Mouse (Mus musculus): ENCODE measurements around the gene Phospho1. TPM values are rescaled to one million over a fixed set of nuclear protein-coding genes. Genes with fewer than 3 reads are reported as not detected.
A peak's percentile ranks its signal among the peaks of the same experiment; 100 is the strongest.

The Phospho1 gene
- 4.5 and 5.3 TPM in 2 replicates for polyA plus RNA-seq (2015; fragmentation: Nextera tagmentation; extraction: Ambion mirVana)

- Histone ChIP-seq H3K27ac (peak within 1 kb of the TSS; percentile 80), H3K4me3 (peak within 1 kb of the TSS; percentile 67), H3K9ac (peak within 1 kb of the TSS; percentile 64), H3K27me3 (peaks cover 20% of the 10 kb centered on the region), H3K36me3 (no peaks in the 10 kb centered on the region), H3K4me2 (peak within 1 kb of the TSS; percentile 98), H3K4me1 (replicated peaks) (peaks cover 28% of the 10 kb centered on the region), H3K9me3 (replicated peaks) (no peaks in the 10 kb centered on the region)
- ATAC-seq (replicated peaks; ENCODE audit: insufficient number of reproducible peaks, insufficient read depth, low FRiP score, low read depth): peak; percentile 97
- under 1% methylated on average over 76 of the region's 78 CpGs for WGBS
Observed at GRCm38 (mm10) chr11:95824071-95824876, at the start of gene Phospho1. Gene Phospho1, plus strand, starts transcription at chr11:95824499.

- Histone ChIP-seq H3K9ac (no peak overlapping the region), H3K27ac (no peak overlapping the region)
Observed at GRCm38 (mm10) chr11:95777323-95778297, 46.7 kb upstream of the Phospho1 start.

GRCm38 (mm10) chr11:95778831-95779251, 45.5 kb upstream of the Phospho1 start:
- WGBS: 84% methylated on average over 4 of the region's 4 CpGs
- no peak overlapping the region for H3K4me2 ChIP-seq
- H3K27ac ChIP-seq: no peak overlapping the region
- H3K27me3 ChIP-seq: no peaks in the 10 kb centered on the region
- H3K9me3 ChIP-seq (replicated peaks): no peaks in the 10 kb centered on the region
- H3K4me1 ChIP-seq (replicated peaks): peaks cover 8% of the 10 kb centered on the region; the same call in 1 of the 2 replicates
- no peak for ATAC-seq (replicated peaks; ENCODE audit: insufficient number of reproducible peaks, insufficient read depth, low FRiP score, low read depth)
- no peaks in the 10 kb centered on the region for H3K36me3 ChIP-seq
- no peak overlapping the region for H3K9ac ChIP-seq
- no peak overlapping the region for H3K4me3 ChIP-seq

More at GRCm38 (mm10) chr11:95777323-95778297, 46.7 kb upstream of the Phospho1 start:
- no peak overlapping the region for H3K4me3 ChIP-seq
- H3K4me1 ChIP-seq (replicated peaks): peaks cover 12% of the 10 kb centered on the region
- no peaks in the 10 kb centered on the region for H3K27me3 ChIP-seq
- no peak overlapping the region for H3K4me2 ChIP-seq
- ATAC-seq (replicated peaks; ENCODE audit: insufficient number of reproducible peaks, insufficient read depth, low FRiP score, low read depth): 0 out of 2 replicates have a peak, but pooled peaks have one; percentile 30
- 37% methylated on average over 17 of the region's 17 CpGs for whole genome bisulfite sequencing
- H3K9me3 ChIP-seq (replicated peaks): no peaks in the 10 kb centered on the region
- H3K36me3 ChIP-seq: no peaks in the 10 kb centered on the region

- Histone ChIP-seq H3K9me3 (replicated peaks) (no peaks in the 10 kb centered on the region), H3K4me3 (no peak overlapping the region), H3K4me1 (replicated peaks) (peaks cover 7% of the 10 kb centered on the region; the same call in 1 of the 2 replicates), H3K36me3 (no peaks in the 10 kb centered on the region), H3K4me2 (no peak overlapping the region), H3K27ac (no peak overlapping the region), H3K9ac (no peak overlapping the region), H3K27me3 (no peaks in the 10 kb centered on the region)
- 82% methylated on average over 4 of the region's 4 CpGs for WGBS
- no peak for ATAC-seq (replicated peaks; ENCODE audit: insufficient number of reproducible peaks, insufficient read depth, low FRiP score, low read depth)
Observed at GRCm38 (mm10) chr11:95779366-95779765, 44.9 kb upstream of the Phospho1 start.

GRCm38 (mm10) chr11:95780480-95780879, 43.8 kb upstream of the Phospho1 start:
- Histone ChIP-seq H3K4me1 (replicated peaks) (peaks cover 7% of the 10 kb centered on the region; the same call in 1 of the 2 replicates), H3K9me3 (replicated peaks) (no peaks in the 10 kb centered on the region), H3K27ac (no peak overlapping the region), H3K4me2 (no peak overlapping the region), H3K9ac (no peak overlapping the region), H3K36me3 (no peaks in the 10 kb centered on the region), H3K27me3 (no peaks in the 10 kb centered on the region), H3K4me3 (no peak overlapping the region)
- no peak for ATAC-seq (replicated peaks; ENCODE audit: insufficient number of reproducible peaks, insufficient read depth, low FRiP score, low read depth)
- WGBS: 92% methylated on average over 8 of the region's 8 CpGs

- WGBS: 80% methylated on average over 11 of the region's 11 CpGs
- H3K27ac ChIP-seq: no peak overlapping the region
- H3K4me2 ChIP-seq: no peak overlapping the region
- peaks cover 7% of the 10 kb centered on the region; the same call in 1 of the 2 replicates for H3K4me1 ChIP-seq (replicated peaks)
- H3K27me3 ChIP-seq: no peaks in the 10 kb centered on the region
- no peak for ATAC-seq (replicated peaks; ENCODE audit: insufficient number of reproducible peaks, insufficient read depth, low FRiP score, low read depth)
- no peak overlapping the region for H3K9ac ChIP-seq
- no peak overlapping the region for H3K4me3 ChIP-seq
- no peaks in the 10 kb centered on the region for H3K36me3 ChIP-seq
- H3K9me3 ChIP-seq (replicated peaks): no peaks in the 10 kb centered on the region
Observed at GRCm38 (mm10) chr11:95781557-95781956, 42.7 kb upstream of the Phospho1 start.

- Histone ChIP-seq H3K4me1 (replicated peaks) (no peaks in the 10 kb centered on the region), H3K9ac (no peak overlapping the region), H3K27me3 (no peaks in the 10 kb centered on the region), H3K9me3 (replicated peaks) (no peaks in the 10 kb centered on the region), H3K4me3 (no peak overlapping the region), H3K27ac (no peak overlapping the region), H3K4me2 (no peak overlapping the region), H3K36me3 (no peaks in the 10 kb centered on the region)
- no peak for ATAC-seq (replicated peaks; ENCODE audit: insufficient number of reproducible peaks, insufficient read depth, low FRiP score, low read depth)
- 80% methylated on average over 4 of the region's 4 CpGs for WGBS
Observed at GRCm38 (mm10) chr11:95783457-95783856, 40.8 kb upstream of the Phospho1 start.

GRCm38 (mm10) chr11:95783958-95784357, 40.3 kb upstream of the Phospho1 start:
- H3K27me3 ChIP-seq: no peaks in the 10 kb centered on the region
- no peaks in the 10 kb centered on the region for H3K36me3 ChIP-seq
- H3K9ac ChIP-seq: no peak overlapping the region
- no peaks in the 10 kb centered on the region for H3K4me1 ChIP-seq (replicated peaks)
- no peak for ATAC-seq (replicated peaks; ENCODE audit: insufficient number of reproducible peaks, insufficient read depth, low FRiP score, low read depth)
- no peak overlapping the region for H3K27ac ChIP-seq
- H3K9me3 ChIP-seq (replicated peaks): no peaks in the 10 kb centered on the region
- no peak overlapping the region for H3K4me3 ChIP-seq
- no peak overlapping the region for H3K4me2 ChIP-seq
- 65% methylated on average over 9 of the region's 9 CpGs for WGBS

- H3K4me3 ChIP-seq: no peak overlapping the region
- ATAC-seq (replicated peaks; ENCODE audit: insufficient number of reproducible peaks, insufficient read depth, low FRiP score, low read depth): no peak
- H3K4me2 ChIP-seq: no peak overlapping the region
- H3K9me3 ChIP-seq (replicated peaks): no peaks in the 10 kb centered on the region
- no peaks in the 10 kb centered on the region for H3K4me1 ChIP-seq (replicated peaks)
- 91% methylated on average over 4 of the region's 4 CpGs for WGBS
- H3K27ac ChIP-seq: no peak overlapping the region
- H3K27me3 ChIP-seq: no peaks in the 10 kb centered on the region
- H3K9ac ChIP-seq: no peak overlapping the region
- H3K36me3 ChIP-seq: no peaks in the 10 kb centered on the region
Observed at GRCm38 (mm10) chr11:95785675-95786074, 38.6 kb upstream of the Phospho1 start.

- no peak for ATAC-seq (replicated peaks; ENCODE audit: insufficient number of reproducible peaks, insufficient read depth, low FRiP score, low read depth)
- H3K36me3 ChIP-seq: no peaks in the 10 kb centered on the region
- H3K4me3 ChIP-seq: no peak overlapping the region
- no peak overlapping the region for H3K4me2 ChIP-seq
- H3K27me3 ChIP-seq: no peaks in the 10 kb centered on the region
- H3K9me3 ChIP-seq (replicated peaks): no peaks in the 10 kb centered on the region
- no peak overlapping the region for H3K27ac ChIP-seq
- no peaks in the 10 kb centered on the region for H3K4me1 ChIP-seq (replicated peaks)
- H3K9ac ChIP-seq: no peak overlapping the region
- WGBS: 83% methylated on average over 6 of the region's 6 CpGs
Observed at GRCm38 (mm10) chr11:95786511-95786910, 37.8 kb upstream of the Phospho1 start.

GRCm38 (mm10) chr11:95789451-95789891, 34.8 kb upstream of the Phospho1 start:
- Histone ChIP-seq H3K9ac (no peak overlapping the region), H3K9me3 (replicated peaks) (no peaks in the 10 kb centered on the region), H3K4me3 (no peak overlapping the region), H3K36me3 (no peaks in the 10 kb centered on the region), H3K4me1 (replicated peaks) (peaks cover 9% of the 10 kb centered on the region), H3K4me2 (no peak overlapping the region), H3K27ac (no peak overlapping the region), H3K27me3 (no peaks in the 10 kb centered on the region)
- no peak for ATAC-seq (replicated peaks; ENCODE audit: insufficient number of reproducible peaks, insufficient read depth, low FRiP score, low read depth)
- WGBS: 81% methylated on average over 8 of the region's 8 CpGs

Data from heart, embryonic 15.5 days (tissue).